Mouse (Mus musculus) hindbrain, postnatal 0 days (tissue): ENCODE data around the gene 4931406P16Rik. TPM values are rescaled to one million over a fixed set of nuclear protein-coding genes. Genes with fewer than 3 reads are reported as not detected.

Source experiments
- ATAC-seq: fragments of 200-750 bp; cut with Nextera tagmentation; 2 replicates; pipeline ENCODE4 v1.8.0; 2017; ENCODE audit warnings: mild to moderate bottlenecking, moderate TSS enrichment, moderate library complexity
- DNase-seq: peaks from one replicate; pipeline ENCODE4 v3.0.0-alpha.2; 2015; ENCODE audit warnings: low spot score
- H3K27ac ChIP-seq: fragments of 300-500 bp; sonication (generic); 2 replicates; pipeline ENCODE4 v1.5.1; 2014; ENCODE audit warnings: mild to moderate bottlenecking
- H3K27me3 ChIP-seq: fragments of 300-500 bp; sonication (generic); 2 replicates; pipeline ENCODE4 v1.6.1; 2014; ENCODE audit warnings: low read length, mixed read lengths; ENCODE audit not compliant: insufficient read depth
- H3K36me3 ChIP-seq: fragments of 300-500 bp; sonication (generic); 2 replicates; pipeline ENCODE4 v1.6.1; 2014; ENCODE audit warnings: low read length, mixed read lengths; ENCODE audit not compliant: insufficient read depth
- H3K4me1 ChIP-seq: fragments of 300-500 bp; sonication (generic); 2 replicates; pipeline ENCODE4 v1.6.1; 2014; ENCODE audit warnings: antibody characterized with exemption, low read length, mixed read lengths; ENCODE audit not compliant: insufficient read depth
- H3K4me2 ChIP-seq: fragments of 300-500 bp; sonication (generic); 2 replicates; pipeline ENCODE4 v1.6.1; 2014; ENCODE audit warnings: low read depth, mild to moderate bottlenecking, low read length, moderate library complexity, mixed read lengths
- H3K4me3 ChIP-seq: fragments of 300-500 bp; sonication (generic); 2 replicates; pipeline ENCODE4 v1.5.1; 2014; ENCODE audit warnings: low read length
- H3K9ac ChIP-seq: fragments of 300-500 bp; sonication (generic); replicated peaks from 2 replicates; pipeline ENCODE4 v1.6.1; 2014; ENCODE audit warnings: mild to moderate bottlenecking, low read length, moderate library complexity, mixed read lengths
- H3K9me3 ChIP-seq: fragments of 300-500 bp; sonication (generic); 2 replicates; pipeline ENCODE4 v1.6.1; 2016; ENCODE audit warnings: low read length, mixed read lengths
- CTCF ChIP-seq: IDR thresholded peaks from 2 replicates; pipeline ENCODE4 v1.5.1; 2016; ENCODE audit warnings: antibody characterized with exemption, control low read depth, low read depth
- WGBS: fragments of 180-500 bp; shearing (Covaris S2); extraction: QIAGEN DNeasy Blood & Tissue Kit; methylation state at CpG from one replicate; pipeline ENCODE4 v1.1.7; 2014; 5-methylcytosine and 5-hydroxymethylcytosine counted together
- polyA plus RNA-seq: library from polyadenylated mRNA; unstranded; fragments of >200 nt; fragmentation: Nextera tagmentation; extraction: Ambion mirVana; gene quantifications from 2 replicates; pipeline ENCODE4 v1.2.1, GENCODE M21; 2015
- total RNA-seq: library from RNA; depleted of rRNA; stranded (reverse); fragments of >200 nt; gene quantifications from 2 replicates; pipeline ENCODE4 v1.2.3, GENCODE M21; 2014

Gene 4931406P16Rik
- total and polyA plus RNA-seq, 2 experiments from 2014 or later: 31.5 to 61.0 TPM

DNA sequence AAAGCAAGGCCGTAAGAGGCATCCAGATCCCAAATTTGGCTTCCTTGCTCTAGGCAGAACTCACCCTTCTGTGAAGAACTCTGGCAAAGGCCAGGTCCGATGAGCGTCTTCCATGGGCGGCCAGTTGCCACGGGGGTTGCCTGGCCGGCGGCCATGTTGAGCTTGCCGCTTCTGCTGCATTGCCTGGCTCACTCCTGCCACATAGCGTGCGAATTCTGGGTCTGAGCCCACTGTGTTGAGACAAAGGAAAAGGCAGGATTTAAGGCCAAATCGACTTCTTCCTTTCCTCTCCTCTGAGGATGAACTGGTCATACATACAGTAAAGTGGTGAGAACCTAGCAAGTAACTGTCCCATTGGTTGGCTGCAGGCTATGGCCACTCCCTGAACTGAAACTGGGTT is 71.2 kb downstream of the 4931406P16Rik start:
- DNase-seq (peak; percentile 60), ATAC-seq (peak; percentile 44; the same call in 1 of the 2 replicates)
- no peaks in the 10 kb centered on the region for H3K27me3 ChIP-seq
- no peaks in the 10 kb centered on the region for H3K4me1 ChIP-seq
- H3K9ac ChIP-seq: no peak overlapping the region
- no peaks in the 10 kb centered on the region for H3K9me3 ChIP-seq
- peak overlapping the region; percentile 45; the same call in 1 of the 2 replicates for H3K27ac ChIP-seq
- 75% methylated on average over 11 of the region's 11 CpGs for WGBS
- H3K36me3 ChIP-seq: peaks cover 60% of the 10 kb centered on the region
- H3K4me2 ChIP-seq: no peak overlapping the region
- no peak overlapping the region for H3K4me3 ChIP-seq
- TF ChIP-seq CTCF: no peak

DNA sequence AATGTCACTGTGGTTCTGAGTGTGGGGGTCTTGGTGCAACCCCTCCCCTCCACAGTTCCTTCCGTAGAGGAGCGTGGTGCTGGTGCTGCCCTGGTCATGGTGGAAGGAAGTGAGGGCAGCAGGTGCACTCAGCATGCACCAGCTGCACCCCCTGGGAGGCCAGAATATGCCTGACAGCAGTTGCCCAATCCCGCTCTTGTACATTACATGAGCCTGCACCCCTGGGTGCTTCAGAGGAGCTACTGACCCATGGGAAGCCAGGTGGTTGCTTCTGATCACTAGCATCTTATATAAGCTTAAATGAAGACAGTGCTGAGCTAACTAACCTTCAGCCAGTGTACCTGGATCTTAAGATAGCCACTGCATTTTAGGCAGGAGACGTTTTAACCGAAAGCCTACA is 75.3 kb downstream of the 4931406P16Rik start:
- ATAC-seq: no peak
- H3K9ac ChIP-seq: no peak overlapping the region
- H3K27me3 ChIP-seq: no peaks in the 10 kb centered on the region
- TF ChIP-seq CTCF: no peak
- H3K4me1 ChIP-seq: peaks cover 4% of the 10 kb centered on the region; the same call in 1 of the 2 replicates
- WGBS: 80% methylated on average over 5 of the region's 5 CpGs
- H3K4me3 ChIP-seq: no peak overlapping the region
- peaks cover 39% of the 10 kb centered on the region for H3K36me3 ChIP-seq
- H3K4me2 ChIP-seq: no peak overlapping the region
- no peak overlapping the region for H3K27ac ChIP-seq
- no peaks in the 10 kb centered on the region for H3K9me3 ChIP-seq
- no peak for DNase-seq

DNA sequence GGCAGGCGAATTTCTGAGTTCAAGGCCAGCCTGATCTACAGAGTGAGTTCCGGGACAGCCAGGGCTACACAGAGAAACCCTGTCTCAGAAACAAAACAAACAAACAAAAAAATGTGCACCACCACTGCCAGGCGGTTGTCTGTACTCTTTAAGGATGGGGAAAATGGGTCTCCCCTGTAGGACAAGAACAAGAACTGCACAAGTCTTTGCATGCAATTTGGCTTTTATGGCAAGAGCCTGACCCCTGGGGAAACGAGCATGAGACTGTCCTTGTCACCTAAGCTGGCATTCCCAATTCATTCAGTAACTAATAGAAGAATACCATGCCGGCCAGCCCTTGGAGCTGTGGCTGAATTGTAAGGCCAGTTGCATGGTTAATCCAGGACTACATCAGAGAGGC is 77.7 kb downstream of the 4931406P16Rik start:
- Histone ChIP-seq H3K9ac (no peak overlapping the region), H3K36me3 (peaks cover 32% of the 10 kb centered on the region), H3K9me3 (no peaks in the 10 kb centered on the region), H3K4me3 (no peak overlapping the region), H3K4me2 (no peak overlapping the region), H3K4me1 (peaks cover 4% of the 10 kb centered on the region; the same call in 1 of the 2 replicates), H3K27ac (no peak overlapping the region), H3K27me3 (no peaks in the 10 kb centered on the region)
- ATAC-seq: no peak
- WGBS: 85% methylated on average over 5 of the region's 5 CpGs
- DNase-seq: no peak
- no peak for TF ChIP-seq CTCF

DNA sequence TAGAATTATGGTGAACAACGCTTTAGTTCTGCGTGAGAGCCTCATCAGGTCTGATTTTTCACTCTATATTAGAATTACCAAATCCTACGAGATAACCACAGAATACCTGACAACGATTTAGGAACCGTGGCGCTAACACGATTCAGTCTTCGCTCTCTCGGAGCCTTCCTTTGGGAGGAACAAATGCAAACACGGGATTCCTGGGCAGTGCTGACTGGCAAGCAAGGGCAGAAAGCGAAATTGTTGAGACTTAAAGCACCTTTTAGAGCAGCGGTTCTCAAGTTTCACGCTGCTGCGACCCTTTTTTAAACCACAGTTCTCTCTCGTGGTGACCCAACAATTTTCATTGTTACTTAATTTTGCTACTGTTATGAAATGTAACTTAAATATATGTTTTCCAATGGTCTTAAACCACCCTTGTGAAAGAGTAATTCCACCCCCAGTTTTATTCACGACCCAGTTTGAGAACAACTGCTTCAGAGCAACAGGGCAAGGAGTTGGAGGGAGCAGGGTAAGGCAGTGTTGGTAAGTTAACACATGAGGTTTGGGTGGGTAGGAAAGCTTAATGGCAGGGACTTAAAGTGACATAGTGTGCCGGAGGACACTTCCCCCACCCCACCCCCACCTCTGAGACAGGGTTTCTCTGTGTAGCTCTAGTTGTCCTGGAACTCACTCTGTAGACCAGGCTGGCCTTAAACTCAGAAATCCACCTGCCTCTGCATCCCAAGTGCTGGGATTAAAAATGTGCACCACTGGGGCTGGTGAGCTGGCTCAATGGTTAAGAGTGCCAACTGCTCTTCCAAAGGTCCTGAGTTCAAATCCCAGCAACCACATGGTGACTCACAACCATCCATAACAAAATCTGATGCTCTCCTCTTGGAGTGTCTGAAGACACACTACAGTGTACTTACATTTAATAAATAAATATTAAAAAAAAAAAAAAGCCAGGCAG is 78.5 kb downstream of the 4931406P16Rik start:
- peak overlapping the region; percentile 87 for H3K27ac ChIP-seq
- no peaks in the 10 kb centered on the region for H3K27me3 ChIP-seq
- ATAC-seq: no peak
- no peaks in the 10 kb centered on the region for H3K9me3 ChIP-seq
- H3K4me1 ChIP-seq: peaks cover 4% of the 10 kb centered on the region
- H3K36me3 ChIP-seq: peaks cover 25% of the 10 kb centered on the region
- H3K4me2 ChIP-seq: peak overlapping the region; percentile 71
- peak overlapping the region; percentile 51 for H3K9ac ChIP-seq
- 1% methylated on average over 17 of the region's 17 CpGs for WGBS
- DNase-seq: peak; percentile 35
- TF ChIP-seq CTCF: no peak
- peak overlapping the region; percentile 46 for H3K4me3 ChIP-seq

DNA sequence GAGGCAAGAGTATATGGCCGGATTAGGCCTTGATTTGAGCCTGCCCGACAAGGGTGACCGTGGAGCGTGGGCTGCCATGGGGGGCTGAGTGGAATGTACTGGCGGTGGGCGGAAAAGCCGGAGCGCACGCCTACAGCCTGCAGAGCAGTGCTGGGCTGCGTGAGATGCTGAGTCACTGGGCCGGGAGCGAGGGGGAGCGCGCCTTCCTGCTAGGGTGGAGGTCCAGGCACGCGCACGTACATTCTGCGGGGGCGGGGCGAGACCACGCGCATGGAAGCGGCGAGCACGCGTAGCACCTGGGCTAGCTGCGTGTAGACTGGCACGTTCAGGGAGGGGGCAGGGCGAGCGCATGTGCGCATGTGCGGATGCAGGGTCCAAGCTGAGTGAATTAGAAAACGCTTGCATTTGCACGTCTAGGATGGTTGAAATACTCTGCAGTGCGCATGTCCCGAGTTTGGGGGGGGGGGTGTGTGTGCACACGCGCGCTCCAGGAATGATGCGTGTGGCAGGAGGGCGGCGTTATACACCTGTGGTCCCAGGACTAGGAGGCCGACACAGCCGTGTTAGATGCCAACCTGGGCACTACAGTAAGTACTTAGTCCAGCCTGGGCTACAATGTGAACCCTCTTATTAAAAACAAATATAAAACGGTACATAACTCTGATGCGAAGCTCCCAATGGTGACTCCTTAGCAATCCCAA is 79.3 kb downstream of the 4931406P16Rik start:
- peak; percentile 96 for ATAC-seq
- WGBS: under 1% methylated on average over 43 of the region's 46 CpGs

DNA sequence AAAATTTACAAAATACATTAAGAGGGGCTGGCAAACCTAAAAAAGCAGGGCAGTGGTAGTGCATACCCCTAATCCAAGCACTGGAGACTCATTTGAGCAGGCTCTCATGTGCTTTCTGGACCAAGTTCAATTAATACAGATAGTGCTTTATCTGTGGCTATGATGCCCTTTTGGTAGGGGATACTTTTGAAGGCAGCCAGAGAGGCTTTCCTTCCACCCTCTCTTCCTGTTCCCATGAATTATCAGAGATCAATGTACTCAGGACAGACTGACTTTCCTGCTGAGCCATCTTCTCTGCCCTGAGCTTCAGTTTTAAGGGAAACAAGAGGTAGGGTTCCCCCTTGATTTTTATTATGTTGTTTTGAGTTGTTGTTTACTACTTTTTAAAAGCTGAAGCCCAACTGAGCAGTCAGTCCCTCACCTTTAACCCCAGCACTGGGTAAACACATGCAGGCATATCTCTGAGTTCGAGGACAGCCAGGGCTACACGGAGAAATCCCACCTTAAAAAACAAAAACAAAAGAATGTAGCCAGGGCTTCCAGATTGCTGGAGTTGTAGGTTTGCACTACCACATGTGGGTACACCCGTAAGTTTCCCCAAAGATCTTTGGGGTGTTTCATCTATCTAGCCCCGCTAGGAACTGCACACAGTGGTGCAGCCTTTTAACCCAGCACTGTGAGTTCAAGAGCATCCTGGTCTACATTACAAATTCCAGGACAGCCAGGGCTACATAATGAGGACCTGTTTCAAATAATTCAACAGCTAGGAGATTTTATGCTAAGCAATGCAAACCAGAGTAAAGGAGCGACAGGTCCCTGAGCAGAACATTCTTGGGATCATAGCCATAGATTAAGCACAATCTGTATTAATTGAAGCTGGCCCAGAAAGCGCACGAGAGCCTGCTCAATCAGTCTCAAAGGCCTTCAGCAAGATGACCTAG is 80.3 kb downstream of the 4931406P16Rik start:
- 41% methylated on average over 7 of the region's 7 CpGs for WGBS
- ATAC-seq (no peak), DNase-seq (no peak)
- Histone ChIP-seq H3K36me3 (peaks cover 8% of the 10 kb centered on the region; the same call in 1 of the 2 replicates), H3K4me1 (peaks cover 11% of the 10 kb centered on the region), H3K27me3 (no peaks in the 10 kb centered on the region), H3K27ac (peak overlapping the region; percentile 87), H3K9ac (peak overlapping the region; percentile 51), H3K4me2 (peak overlapping the region; percentile 71), H3K4me3 (peak overlapping the region; percentile 46), H3K9me3 (no peaks in the 10 kb centered on the region)
- no peak for TF ChIP-seq CTCF

More for the DNA sequence above, 79.3 kb downstream of the 4931406P16Rik start:
- peak overlapping the region; percentile 46 for H3K4me3 ChIP-seq
- DNase-seq: peak; percentile 99
- TF ChIP-seq CTCF: no peak
- peaks cover 17% of the 10 kb centered on the region for H3K36me3 ChIP-seq
- peaks cover 4% of the 10 kb centered on the region for H3K4me1 ChIP-seq
- peak overlapping the region; percentile 87 for H3K27ac ChIP-seq
- peak overlapping the region; percentile 71 for H3K4me2 ChIP-seq
- peak overlapping the region; percentile 51 for H3K9ac ChIP-seq
- H3K9me3 ChIP-seq: no peaks in the 10 kb centered on the region
- H3K27me3 ChIP-seq: no peaks in the 10 kb centered on the region
